Mouse (Mus musculus) olfactory bulb, adult 2 months (tissue): ENCODE results near the gene E2f8. TPM values are rescaled to one million over a fixed set of nuclear protein-coding genes. Genes with fewer than 3 reads are reported as not detected.

Source experiments
- H3K27ac ChIP-seq: fragments of 200-500 bp; 2 replicates; pipeline ENCODE4 v1.5.1; 2012; ENCODE audit warnings: low read depth, low read length; ENCODE audit not compliant: insufficient read depth
- H3K4me1 ChIP-seq: fragments of 200-500 bp; 2 replicates; pipeline ENCODE4 v1.6.1; 2012; ENCODE audit warnings: low read length; ENCODE audit not compliant: control insufficient read depth, insufficient read depth
- H3K4me3 ChIP-seq: fragments of 200-500 bp; 2 replicates; pipeline ENCODE4 v1.5.1; 2012; ENCODE audit warnings: mild to moderate bottlenecking, low read depth, low read length, moderate library complexity; ENCODE audit not compliant: insufficient read depth
- CTCF ChIP-seq: fragments of 200-500 bp; IDR thresholded peaks from 2 replicates; pipeline ENCODE4 v1.5.1; 2012; ENCODE audit warnings: low read depth, mild to moderate bottlenecking, low read length, moderate library complexity; ENCODE audit not compliant: insufficient read depth
- POLR2A ChIP-seq: fragments of 200-500 bp; IDR thresholded peaks from 2 replicates; pipeline ENCODE4 v1.6.1; 2012; ENCODE audit warnings: mild to moderate bottlenecking, low read depth, low read length, moderate library complexity; ENCODE audit not compliant: insufficient read depth
- WGBS: fragments of 180-500 bp; shearing (Covaris S2); methylation state at CpG from one replicate; pipeline ENCODE4 v1.1.7; 2018; 5-methylcytosine and 5-hydroxymethylcytosine counted together
- polyA plus RNA-seq: library from polyadenylated mRNA; stranded (reverse); fragments of >200 nt; gene quantifications from 2 replicates; pipeline ENCODE4 v1.2.4, GENCODE M21; 2012; ENCODE audit warnings: low replicate concordance; ENCODE audit not compliant: missing spikeins, insufficient read depth, insufficient read length

E2f8 gene
- polyA plus RNA-seq, 1 experiment, result not detected

DNA sequence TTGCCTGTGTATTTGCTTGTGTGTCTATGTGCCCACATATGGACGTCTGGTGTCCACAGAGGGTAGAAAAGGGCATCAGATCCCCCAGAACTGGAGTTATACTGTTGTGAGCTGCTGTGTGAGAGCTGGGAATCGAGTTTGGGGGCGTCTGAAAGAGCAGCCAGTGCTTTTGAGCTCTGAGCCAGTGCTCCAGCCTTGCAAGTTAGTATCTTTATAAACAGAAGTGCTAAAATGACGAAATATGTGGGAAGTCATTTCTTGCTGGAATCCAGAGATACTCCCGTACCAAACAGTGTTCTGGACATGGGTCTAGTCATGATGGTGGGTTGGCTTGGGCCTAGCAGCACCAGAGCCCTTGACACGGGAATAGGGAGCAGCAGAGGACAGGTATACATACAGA lies 13.4 kb upstream of the E2f8 start:
- TF ChIP-seq CTCF (no peak), POLR2A (no peak)
- peaks cover 29% of the 10 kb centered on the region for H3K4me1 ChIP-seq
- WGBS, result 74% methylated on average over 6 of the region's 6 CpGs
- H3K27ac ChIP-seq, result no peak overlapping the region
- H3K4me3 ChIP-seq, result no peak overlapping the region

DNA sequence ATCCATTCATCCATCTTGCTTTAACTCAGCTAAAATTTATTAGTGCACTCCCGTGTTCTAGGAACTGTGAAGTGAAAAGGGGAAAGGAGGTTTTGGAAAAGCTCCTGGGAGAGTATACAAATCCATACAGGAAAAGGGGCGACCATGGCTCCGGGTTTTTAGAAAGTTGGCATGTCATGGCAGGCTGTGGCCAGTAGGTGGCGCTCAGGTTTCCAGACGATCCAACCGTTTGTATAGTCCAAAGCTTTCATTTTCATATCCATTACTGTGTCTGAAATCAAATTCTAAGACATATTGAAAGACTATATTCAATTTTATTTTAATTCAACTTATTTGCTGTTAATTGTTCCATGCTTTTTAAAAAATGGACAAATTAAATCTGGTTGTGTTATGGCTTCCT lies 12.8 kb upstream of the E2f8 start:
- TF ChIP-seq CTCF, result peak; percentile 62
- TF ChIP-seq POLR2A, result no peak
- peaks cover 26% of the 10 kb centered on the region for H3K4me1 ChIP-seq
- no peak overlapping the region for H3K27ac ChIP-seq
- WGBS, result 3% methylated on average over 6 of the region's 6 CpGs
- H3K4me3 ChIP-seq, result no peak overlapping the region

DNA sequence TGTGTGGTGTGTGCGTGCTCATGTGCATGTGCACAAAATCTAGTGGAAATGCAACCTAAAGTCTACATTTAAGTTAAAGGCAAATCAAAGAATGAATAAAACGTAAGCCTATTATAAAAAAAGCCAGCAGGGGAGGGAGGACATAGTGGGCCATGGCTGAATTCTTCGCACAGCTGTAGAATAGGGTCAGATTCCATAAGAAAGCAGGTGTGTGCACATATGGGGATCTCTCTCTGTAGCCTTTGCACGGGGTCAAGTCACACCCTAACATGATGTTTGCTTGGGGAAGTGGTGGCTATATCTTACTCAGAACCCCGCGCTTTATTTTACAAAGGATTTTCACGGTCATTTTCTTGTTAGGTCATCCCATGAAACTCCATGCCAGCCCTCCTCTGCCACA lies 11.7 kb upstream of the E2f8 start:
- 90% methylated on average over 7 of the region's 7 CpGs for WGBS
- TF ChIP-seq CTCF (no peak), POLR2A (no peak)
- peaks cover 18% of the 10 kb centered on the region for H3K4me1 ChIP-seq

DNA sequence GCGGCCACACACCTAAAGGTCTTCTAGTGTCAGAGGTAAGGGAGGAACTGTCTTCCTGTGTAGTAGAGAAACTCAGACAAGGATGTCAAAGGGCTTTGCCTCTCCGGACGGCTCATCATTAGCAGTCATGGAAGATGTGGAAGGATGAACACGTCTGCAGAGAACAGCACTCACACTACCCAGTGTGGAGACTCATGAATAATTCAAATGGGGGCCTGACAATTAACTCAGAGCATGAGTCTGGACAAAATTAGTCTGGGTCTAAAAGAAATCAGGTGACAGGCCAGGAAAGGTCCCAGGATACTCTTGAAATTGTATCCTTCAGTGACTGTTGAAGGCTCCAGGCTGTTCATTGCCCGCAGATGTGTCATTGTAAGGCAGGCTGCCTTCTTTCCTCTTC lies 9.6 kb upstream of the E2f8 start:
- TF ChIP-seq CTCF, result no peak
- TF ChIP-seq POLR2A, result no peak
- 65% methylated on average over 5 of the region's 5 CpGs for WGBS
- H3K4me1 ChIP-seq, result peaks cover 8% of the 10 kb centered on the region
- no peak overlapping the region for H3K4me3 ChIP-seq
- no peak overlapping the region for H3K27ac ChIP-seq

More for the DNA sequence above, 11.7 kb upstream of the E2f8 start:
- no peak overlapping the region for H3K4me3 ChIP-seq
- H3K27ac ChIP-seq, result no peak overlapping the region

DNA sequence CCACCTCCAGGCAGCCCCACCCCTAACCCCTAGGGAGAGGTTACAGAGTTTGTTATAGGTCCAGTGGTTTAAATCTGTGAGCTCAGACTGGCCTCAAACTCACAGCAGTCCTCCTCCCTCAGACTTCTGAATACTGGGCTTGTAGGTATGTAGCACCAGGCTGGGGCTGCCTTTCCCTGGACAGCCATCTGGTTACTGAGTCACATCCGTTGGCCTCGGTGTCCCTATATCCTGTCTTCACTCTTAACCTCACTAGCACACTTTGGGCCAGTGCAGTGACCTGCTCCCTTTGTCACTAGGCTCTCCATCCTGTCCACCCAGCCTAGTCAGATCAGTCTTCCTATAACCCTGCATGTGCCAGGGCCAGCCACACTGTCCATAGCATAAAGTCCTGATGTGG lies 7.4 kb upstream of the E2f8 start:
- TF ChIP-seq POLR2A (no peak), CTCF (no peak)
- H3K4me3 ChIP-seq, result no peak overlapping the region
- 95% methylated on average over 2 of the region's 2 CpGs for WGBS
- no peak overlapping the region for H3K27ac ChIP-seq
- no peaks in the 10 kb centered on the region for H3K4me1 ChIP-seq

DNA sequence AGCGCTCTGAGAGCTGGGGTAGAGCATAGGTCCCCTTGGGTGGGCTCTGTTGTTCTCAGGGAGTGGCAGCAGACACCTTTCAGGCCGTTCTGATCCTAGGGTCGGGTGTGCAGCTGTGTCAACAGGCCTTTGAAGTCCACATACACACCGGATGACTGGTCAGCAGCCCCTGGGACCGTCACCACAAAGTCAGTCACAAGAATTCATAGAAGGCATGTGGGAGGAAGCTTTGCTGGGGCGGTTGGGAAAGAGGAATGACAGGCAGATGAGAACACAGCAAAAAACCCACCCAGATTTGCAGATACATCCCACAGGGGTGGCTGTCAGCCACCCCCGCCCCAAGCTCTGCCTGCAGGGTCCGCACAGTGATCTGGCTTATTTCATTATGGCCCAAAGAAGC lies 6.6 kb upstream of the E2f8 start:
- TF ChIP-seq CTCF (no peak), POLR2A (no peak)
- WGBS, result 75% methylated on average over 8 of the region's 8 CpGs
- H3K27ac ChIP-seq, result no peak overlapping the region
- H3K4me1 ChIP-seq, result no peaks in the 10 kb centered on the region
- H3K4me3 ChIP-seq, result no peak overlapping the region

- Histone ChIP-seq H3K4me1 (peaks cover 14% of the 10 kb centered on the region), H3K4me3 (no peak overlapping the region), H3K27ac (no peak overlapping the region)
- TF ChIP-seq POLR2A (no peak), CTCF (no peak)
- 90% methylated on average over 5 of the region's 5 CpGs for WGBS
These were observed 2.8 kb upstream of the E2f8 start for GRCm38 (mm10) chr7:48884266-48884611.

GRCm38 (mm10) chr7:48883525-48884265 lies 2.3 kb upstream of the E2f8 start:
- TF ChIP-seq POLR2A, result no peak
- no peak for TF ChIP-seq CTCF
- no peak overlapping the region for H3K27ac ChIP-seq
- 91% methylated on average over 4 of the region's 4 CpGs for WGBS
- H3K4me3 ChIP-seq, result no peak overlapping the region
- peaks cover 14% of the 10 kb centered on the region for H3K4me1 ChIP-seq

DNA sequence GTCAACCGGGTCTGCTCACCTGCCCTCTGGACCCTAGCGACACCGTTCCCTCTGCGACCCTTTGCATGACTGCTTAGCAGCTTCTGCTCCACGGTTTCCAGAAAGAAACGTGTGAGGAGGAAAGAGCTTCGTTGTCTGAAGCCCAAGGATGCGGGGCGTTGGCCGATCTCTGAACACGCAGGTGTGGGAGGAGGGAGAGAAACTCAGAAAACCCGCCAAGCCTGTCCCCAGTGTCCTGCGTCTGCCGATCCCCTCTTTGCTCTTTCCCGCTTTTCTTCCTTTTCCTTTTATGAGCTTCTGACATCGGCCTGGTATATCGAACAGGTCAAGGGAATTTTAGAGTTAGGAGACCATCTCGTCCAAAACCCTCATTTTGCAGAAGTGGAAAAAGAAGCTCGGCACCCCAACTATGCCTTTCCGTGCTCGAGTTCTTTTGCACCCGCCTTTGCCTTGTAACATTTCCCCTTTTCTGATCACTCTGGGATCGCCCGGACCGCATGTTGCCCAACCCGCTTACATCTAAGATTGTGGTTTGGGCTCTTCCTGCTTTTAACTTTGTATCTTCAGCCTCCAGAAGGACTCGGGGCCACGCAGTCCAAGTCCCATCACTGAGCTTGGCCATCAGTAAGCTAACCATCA lies 694 bp upstream of the E2f8 start:
- Histone ChIP-seq H3K4me3 (peak overlapping the region; percentile 77; the same call in 1 of the 2 replicates), H3K4me1 (peaks cover 18% of the 10 kb centered on the region), H3K27ac (no peak overlapping the region)
- no peak for TF ChIP-seq POLR2A
- TF ChIP-seq CTCF, result no peak
- WGBS, result 6% methylated on average over 28 of the region's 28 CpGs
